Mouse (Mus musculus) left cerebral cortex, postnatal 25 days (tissue): ENCODE results near the gene Klrb1. TPM values are rescaled to one million over a fixed set of nuclear protein-coding genes. Genes with fewer than 3 reads are reported as not detected.
"Not testable (repeated sequence)": the region's sequence is repeated elsewhere in the genome, so short reads cannot be mapped to it uniquely, and the experiment has no call there.

ENCODE experiments used
- DNase-seq, 2 experiments: peaks; one replicate each; pipeline ENCODE4 v3.0.0; 2022; ENCODE audit warnings: low spot score in 2 of 2, mixed read lengths in 1 of 2
- intact Hi-C: fragments of 180-260 bp; cut with DNase I; formaldehyde crosslinking; loops from one replicate; pipeline ENCODE4 v1.15.1; 2025
- total RNA-seq, 2 experiments: library from RNA; stranded (reverse); gene quantifications; 2 replicates each; pipeline ENCODE4 v1.2.3; 2021

Gene Klrb1
- total RNA-seq, 2 experiments from 2014 or later = not detected

DNA sequence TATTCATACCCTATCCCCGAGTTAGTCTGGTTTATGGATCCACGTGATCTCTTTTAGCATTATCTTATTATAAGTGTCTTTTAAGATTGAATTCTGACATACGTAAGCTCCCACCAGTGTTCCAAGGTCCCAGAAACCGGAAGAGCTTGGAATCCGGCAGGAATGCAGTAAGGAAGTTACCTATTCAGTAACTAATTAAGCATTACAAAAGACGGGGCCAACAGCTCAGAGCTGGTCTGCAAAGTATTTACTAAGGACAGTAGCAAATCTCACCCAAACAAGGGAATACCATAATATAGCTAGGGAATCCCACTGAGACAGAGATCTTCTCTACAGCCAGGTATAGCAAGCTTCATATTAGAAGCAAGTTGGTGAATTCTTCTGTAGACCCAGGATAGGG lies 24.1 kb upstream of the Klrb1 start:
- not testable (repeated sequence) for DNase-seq
- intact Hi-C loops = loop anchor here (10.0 kb wide), 1 partner anchor 232 kb away; no protein-coding TSS in a partner anchor

- DNase-seq = no peak
- intact Hi-C loops = no loop called here
Observed at GRCm38 (mm10) chr6:128737445-128737844, 14.6 kb upstream of the Klrb1 start.

DNA sequence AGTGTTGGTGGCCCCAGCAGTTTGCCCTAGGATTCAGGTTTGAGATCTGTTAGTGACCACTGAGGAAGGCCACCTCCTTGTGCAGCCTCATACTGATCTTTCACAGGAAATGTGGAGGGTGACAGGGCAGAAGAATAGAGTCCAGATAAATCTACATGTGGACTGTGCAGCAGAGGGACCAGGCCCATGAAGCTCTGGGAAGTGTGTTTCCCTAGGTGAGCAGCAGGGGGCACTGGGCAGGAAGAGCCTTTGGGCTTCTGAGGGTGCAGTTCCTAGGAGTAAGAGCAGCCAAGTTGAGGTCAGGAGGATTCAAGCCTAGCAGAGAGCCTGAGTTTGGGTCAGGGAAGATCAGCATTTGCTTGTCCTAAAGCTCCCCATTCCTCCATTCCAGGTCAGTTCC lies 13.2 kb upstream of the Klrb1 start:
- no peak for DNase-seq

GRCm38 (mm10) chr6:128734896-128735295 lies 12.0 kb upstream of the Klrb1 start:
- no peak for DNase-seq
- intact Hi-C loops = no loop called here

More for the DNA sequence above, 13.2 kb upstream of the Klrb1 start:
- intact Hi-C loops = no loop called here

DNA sequence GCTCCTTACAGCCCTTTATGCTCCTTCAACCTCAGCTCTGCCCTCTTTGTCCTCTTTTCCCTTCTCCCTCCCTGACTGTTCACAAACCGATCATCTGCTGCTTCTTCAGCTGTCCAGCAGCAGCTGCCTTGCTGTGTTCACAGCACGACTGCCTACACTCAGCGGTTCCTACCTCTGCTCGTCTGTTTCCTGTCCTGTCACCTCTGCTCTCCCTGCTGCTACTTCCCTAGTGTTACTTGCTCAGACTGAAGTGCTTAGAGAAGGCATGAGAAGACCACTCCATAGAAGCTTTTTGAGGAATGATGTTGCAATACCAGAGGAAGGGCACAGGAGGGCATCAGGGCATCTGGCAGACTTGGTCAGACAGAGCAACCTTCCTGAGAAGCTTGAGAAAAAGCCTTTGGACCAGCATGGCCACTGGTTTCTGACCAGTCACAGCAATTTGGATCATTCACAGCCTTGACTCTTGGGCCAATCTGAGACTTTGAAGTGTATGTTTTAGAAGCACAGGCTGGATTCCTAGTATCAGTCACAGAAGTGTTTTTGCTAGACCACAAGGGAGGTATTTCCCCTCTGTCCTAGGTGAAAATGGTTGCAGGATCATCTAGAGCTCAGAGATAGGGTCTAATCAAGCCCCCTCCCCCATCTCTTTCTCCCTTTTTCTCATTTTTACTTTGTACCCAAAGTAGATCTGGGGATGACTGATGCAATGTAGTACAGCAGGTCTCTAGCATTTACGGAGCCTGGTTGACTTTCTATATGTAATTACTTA lies 11.2 kb upstream of the Klrb1 start:
- intact Hi-C loops = no loop called here

DNA sequence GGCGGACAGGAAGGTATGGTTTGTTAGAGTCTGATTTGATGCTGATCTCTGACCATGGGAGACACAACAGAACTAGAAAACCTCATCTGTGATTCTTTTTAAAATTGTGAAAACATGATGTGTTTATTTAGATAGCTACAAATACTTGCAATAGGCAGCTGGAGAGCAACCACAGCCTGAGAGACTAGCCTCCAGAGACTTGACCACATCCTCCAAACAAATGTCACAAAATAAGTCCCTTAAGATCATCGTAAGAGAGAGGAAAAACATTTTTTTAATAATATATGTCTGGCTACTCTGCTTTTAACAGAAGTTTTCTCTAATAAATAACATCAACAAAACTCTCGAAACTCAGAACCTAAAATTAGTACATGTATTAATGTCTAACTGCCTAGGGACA lies 9.2 kb upstream of the Klrb1 start:
- no peak for DNase-seq
- intact Hi-C loops = no loop called here

More for the DNA sequence above, 11.2 kb upstream of the Klrb1 start:
- no peak for DNase-seq

DNA sequence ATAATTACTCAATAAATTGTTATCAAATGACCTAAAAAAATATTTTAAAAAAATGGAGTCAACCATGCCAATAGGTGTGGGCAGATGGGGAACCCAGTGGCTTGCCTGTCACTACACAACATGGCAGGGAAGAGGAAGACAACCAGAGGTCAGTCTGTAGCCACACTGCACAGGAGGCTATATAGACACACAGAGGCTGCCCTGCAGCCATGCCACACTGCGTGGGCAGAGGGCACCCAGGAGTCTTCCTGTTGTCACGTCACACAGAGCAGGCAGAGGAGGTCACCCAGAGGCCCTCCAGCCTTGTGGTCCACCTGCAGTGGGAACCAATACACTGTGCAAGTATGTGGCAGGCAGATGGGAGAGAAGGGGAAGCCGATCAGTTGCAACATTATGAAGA lies 21.2 kb downstream of the Klrb1 start:
- no peak for DNase-seq
- intact Hi-C loops = no loop called here

- intact Hi-C loops = no loop called here
- no peak for DNase-seq
Observed at GRCm38 (mm10) chr6:128679574-128679973, 43.3 kb downstream of the Klrb1 start.

DNA sequence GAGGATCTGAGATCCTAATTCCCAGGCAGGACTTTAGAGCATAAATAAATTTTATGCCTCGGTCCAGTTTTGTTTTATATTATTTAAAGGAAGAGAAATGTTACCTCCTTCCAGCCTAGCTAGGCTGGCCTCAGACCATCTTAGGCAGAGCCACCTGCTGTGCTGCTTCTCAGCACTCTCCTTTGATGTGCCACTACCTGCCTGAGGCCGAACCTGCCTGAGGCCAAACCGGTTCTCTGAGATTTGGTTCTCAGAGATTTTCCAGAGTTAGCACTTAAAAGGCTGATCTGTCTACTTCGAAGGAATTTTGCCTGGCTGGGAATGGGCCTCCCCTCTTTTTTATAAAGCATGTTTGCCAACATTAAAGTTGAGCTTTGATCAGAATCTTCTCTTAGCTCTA lies 52.9 kb downstream of the Klrb1 start:
- intact Hi-C loops = no loop called here
- no peak for DNase-seq

DNA sequence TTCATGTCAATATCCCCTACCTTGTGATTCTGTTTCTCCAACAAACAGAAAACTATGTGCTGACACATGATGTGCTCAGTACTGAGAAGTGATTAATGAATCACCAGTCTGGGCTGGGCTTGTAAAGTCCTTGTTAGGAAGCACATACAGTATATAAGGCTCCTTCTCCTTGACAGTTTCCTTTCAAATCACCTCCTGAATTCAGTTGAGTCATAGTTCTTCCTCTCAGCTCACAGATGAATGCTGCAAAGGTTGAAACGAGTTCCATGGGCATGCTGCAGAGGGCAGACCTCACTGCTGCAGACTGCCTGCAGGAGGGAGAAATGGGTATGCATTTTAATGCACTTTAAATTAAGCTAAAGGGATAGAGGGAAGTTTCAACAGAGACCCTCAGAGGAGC lies 60.7 kb downstream of the Klrb1 start, which contains the start of gene Clec2h:
TSS of gene Clec2h (plus strand) at position 180 of the 400 bp plus-strand sequence.
- intact Hi-C loops = no loop called here
- DNase-seq = peak in 1 of 2 experiments; percentile 19

DNA sequence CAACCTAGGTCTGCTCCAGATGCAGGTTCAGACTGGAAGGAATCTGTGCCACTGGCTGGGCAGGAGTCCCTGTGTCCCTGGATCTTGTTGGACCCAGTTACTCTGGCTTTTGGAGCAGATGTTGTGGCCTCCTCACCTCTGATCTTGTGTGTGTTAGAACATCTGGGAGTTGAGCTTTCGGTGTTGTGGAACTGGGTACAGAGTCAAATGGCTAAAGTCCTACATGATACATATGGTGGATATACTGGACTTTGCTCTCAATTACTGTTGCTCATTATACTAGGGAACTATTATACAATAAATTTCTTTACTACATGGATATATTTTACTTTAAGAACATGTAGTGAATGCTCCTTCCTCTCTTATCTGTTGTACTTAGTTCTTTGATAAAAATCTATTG lies 61.6 kb downstream of the Klrb1 start:
- intact Hi-C loops = no loop called here
- DNase-seq = no peak

Other genes starting within 250 kb of the Klrb1 start
- gene Pzp, start 196.3 kb downstream of the Klrb1 start, total RNA-seq = not detected
- 10 to 100 TPM; 14.7 to 15.6 TPM for gene A2ml1, start 141.5 kb downstream of the Klrb1 start, total RNA-seq
- gene Klrb1a, start 99.5 kb downstream of the Klrb1 start, total RNA-seq = not detected
- under 1 TPM in 1 of 2 experiments, not detected in 1; 0.46 TPM for gene Clec2h, start 60.7 kb downstream of the Klrb1 start, total RNA-seq
- gene Klrb1c, start 66.2 kb upstream of the Klrb1 start, total RNA-seq = not detected
- gene Gm44511, start 103.3 kb upstream of the Klrb1 start, total RNA-seq = not detected
- gene Klrb1b, start 103.3 kb upstream of the Klrb1 start, total RNA-seq = not detected
- gene Clec2i, start 164.5 kb upstream of the Klrb1 start, total RNA-seq = not detected
- gene BC035044, start 168.1 kb upstream of the Klrb1 start, total RNA-seq = 1 to 10 TPM in 1 of 2 experiments, under 1 TPM in 1; 0.96 to 1.4 TPM
- gene Clec2g, start 211.3 kb upstream of the Klrb1 start, total RNA-seq = not detected